Mouse (Mus musculus) kidney, postnatal 36 days (tissue): ENCODE measurements around the gene Cfd.

Source experiments
- DNase-seq, 2 experiments: peaks; one replicate each; pipeline ENCODE4 v3.0.0; 2021 to 2022; ENCODE audit warnings: mixed read lengths in 2 of 2

Gene Cfd

GRCm38 (mm10) chr10:79890670-79891069 lies at the start of gene Cfd:
Cfd (plus strand) TSS chr10:79890853.
- DNase-seq, result no peak

GRCm38 (mm10) chr10:79842322-79842721 lies 48.3 kb upstream of the Cfd start:
- no peak for DNase-seq

GRCm38 (mm10) chr10:79843476-79843875 lies 47.2 kb upstream of the Cfd start:
- peak in 1 of 2 experiments; percentile 57 for DNase-seq

- no peak for DNase-seq
Measured at GRCm38 (mm10) chr10:79846553-79846952, 44.1 kb upstream of the Cfd start.

GRCm38 (mm10) chr10:79849941-79850628 lies 40.6 kb upstream of the Cfd start:
- no peak for DNase-seq

- no peak for DNase-seq
Measured at GRCm38 (mm10) chr10:79851653-79852052, 39.0 kb upstream of the Cfd start.

- peak; percentile 67 to 80 for DNase-seq
Measured at GRCm38 (mm10) chr10:79852107-79852789, 38.4 kb upstream of the Cfd start.

GRCm38 (mm10) chr10:79852827-79853226 lies 37.8 kb upstream of the Cfd start:
- DNase-seq, result no peak

GRCm38 (mm10) chr10:79853392-79853791 lies 37.3 kb upstream of the Cfd start:
- DNase-seq, result peak; percentile 97 to 99

- peak; percentile 100 for DNase-seq
Measured at GRCm38 (mm10) chr10:79853860-79854795, 36.5 kb upstream of the Cfd start, which contains the start of gene Ptbp1. Ptbp1 (plus strand) TSS chr10:79854427.

- peak; percentile 59 to 81 for DNase-seq
Measured at GRCm38 (mm10) chr10:79854801-79855541, 35.7 kb upstream of the Cfd start.

GRCm38 (mm10) chr10:79855558-79856184 lies 35.0 kb upstream of the Cfd start:
- peak; percentile 91 to 96 for DNase-seq

- DNase-seq, result peak in 1 of 2 experiments; percentile 23
Measured at GRCm38 (mm10) chr10:79856280-79856679, 34.4 kb upstream of the Cfd start.

- DNase-seq, result peak in 1 of 2 experiments; percentile 15
Measured at GRCm38 (mm10) chr10:79856704-79857451, 33.8 kb upstream of the Cfd start.

- DNase-seq, result peak; percentile 87 to 90
Measured at GRCm38 (mm10) chr10:79857452-79857811, 33.2 kb upstream of the Cfd start.

GRCm38 (mm10) chr10:79857894-79858293 lies 32.8 kb upstream of the Cfd start:
- DNase-seq, result no peak

GRCm38 (mm10) chr10:79858416-79859074 lies 32.1 kb upstream of the Cfd start:
- peak; percentile 83 to 87 for DNase-seq

- DNase-seq, result peak in 1 of 2 experiments; percentile 31
Measured at GRCm38 (mm10) chr10:79859116-79859515, 31.5 kb upstream of the Cfd start.

GRCm38 (mm10) chr10:79860079-79860911 lies 30.4 kb upstream of the Cfd start:
- DNase-seq, result no peak
